Mouse (Mus musculus): ENCODE measurements at regions not wholly inside any gene's neighbourhood (a gene's known extent, or its start where the extent isn't known, plus 50 kb on each side); places are given as distances from the start of the nearest gene placed in this dataset.

DNA sequence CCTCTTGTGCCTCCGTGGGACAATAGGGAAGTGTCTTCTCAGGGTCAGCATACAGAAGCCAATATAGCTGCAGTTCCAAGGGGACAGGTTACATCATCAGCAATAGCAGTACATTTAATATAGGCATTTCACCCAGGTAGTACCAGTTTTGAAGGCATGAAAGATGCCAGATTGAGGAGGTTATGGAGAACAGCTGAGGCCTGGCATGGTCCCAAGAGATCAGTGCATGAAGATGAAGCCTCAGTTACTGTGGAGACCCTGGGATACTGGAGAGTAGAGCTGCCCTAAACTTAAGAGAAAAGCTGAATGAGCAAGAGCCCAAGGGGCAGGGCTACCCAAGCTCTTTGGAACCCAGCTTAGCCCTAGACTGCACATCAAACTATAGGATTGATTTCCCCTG is 94.1 kb upstream of the Adcy1 start:
- H3K4me3 ChIP-seq (replicated peaks), result no peak overlapping the region
- no peak for ATAC-seq (ENCODE audit: insufficient number of reproducible peaks, low FRiP score, low TSS enrichment, low read depth)
- H3K4me1 ChIP-seq, result no peaks in the 10 kb centered on the region
- H3K9me3 ChIP-seq (replicated peaks), result no peaks in the 10 kb centered on the region
- no peaks in the 10 kb centered on the region for H3K36me3 ChIP-seq
- H3K9ac ChIP-seq, result no peak overlapping the region
- no peaks in the 10 kb centered on the region for H3K27me3 ChIP-seq
- no peak overlapping the region for H3K4me2 ChIP-seq (replicated peaks)
- no peak overlapping the region for H3K27ac ChIP-seq (replicated peaks)
- WGBS, result 75% methylated on average over 1 of the region's 1 CpGs

DNA sequence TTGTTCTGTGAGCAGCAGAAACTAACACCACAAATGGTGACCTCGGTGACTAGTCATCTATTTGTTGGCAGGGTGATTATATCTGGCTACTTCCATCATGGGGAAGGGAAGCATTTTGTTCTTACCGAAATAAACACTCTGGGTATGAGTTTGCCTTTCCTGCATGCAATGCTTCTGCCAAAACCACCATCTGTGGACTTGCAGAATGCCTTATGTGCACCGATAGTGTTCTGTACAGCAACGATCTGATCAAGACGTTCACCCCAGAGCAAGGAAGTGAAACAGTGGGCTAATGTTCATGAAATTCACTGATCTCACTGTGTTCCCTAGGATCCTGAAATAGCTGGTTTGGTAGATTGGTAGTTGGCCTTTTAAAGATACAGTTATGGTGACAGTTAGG is 96.3 kb upstream of the Adcy1 start:
- Histone ChIP-seq H3K4me2 (replicated peaks) (no peak overlapping the region), H3K36me3 (no peaks in the 10 kb centered on the region), H3K9ac (no peak overlapping the region), H3K4me1 (no peaks in the 10 kb centered on the region), H3K4me3 (replicated peaks) (no peak overlapping the region), H3K9me3 (replicated peaks) (no peaks in the 10 kb centered on the region), H3K27ac (replicated peaks) (no peak overlapping the region), H3K27me3 (no peaks in the 10 kb centered on the region)
- 90% methylated on average over 5 of the region's 5 CpGs for WGBS
- ATAC-seq (ENCODE audit: insufficient number of reproducible peaks, low FRiP score, low TSS enrichment, low read depth), result no peak

DNA sequence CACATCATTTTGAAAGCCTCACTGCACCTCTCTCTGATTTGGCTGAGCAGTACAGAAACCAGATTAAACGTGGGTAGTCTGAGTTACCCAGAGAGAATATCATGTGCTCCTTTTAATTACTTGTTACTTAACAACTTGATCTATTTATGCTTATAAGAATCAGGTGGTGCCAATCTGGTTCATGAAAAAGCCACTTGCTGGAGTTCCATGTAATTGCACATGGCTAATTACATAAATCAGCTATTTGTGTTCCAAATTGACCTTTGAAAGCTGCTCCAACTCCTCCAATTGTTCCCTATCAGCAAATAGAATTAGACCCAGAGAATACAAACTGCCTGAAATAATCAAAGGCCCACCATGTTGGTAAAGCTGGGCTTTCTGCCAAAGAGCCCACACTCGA is 98.8 kb upstream of the Adcy1 start:
- H3K9ac ChIP-seq, result no peak overlapping the region
- no peaks in the 10 kb centered on the region for H3K27me3 ChIP-seq
- H3K9me3 ChIP-seq (replicated peaks), result no peaks in the 10 kb centered on the region
- ATAC-seq (ENCODE audit: insufficient number of reproducible peaks, low FRiP score, low TSS enrichment, low read depth), result no peak
- 36% methylated on average over 2 of the region's 2 CpGs for WGBS
- H3K36me3 ChIP-seq, result no peaks in the 10 kb centered on the region
- H3K4me1 ChIP-seq, result no peaks in the 10 kb centered on the region
- no peak overlapping the region for H3K4me3 ChIP-seq (replicated peaks)
- no peak overlapping the region for H3K27ac ChIP-seq (replicated peaks)
- no peak overlapping the region for H3K4me2 ChIP-seq (replicated peaks)

DNA sequence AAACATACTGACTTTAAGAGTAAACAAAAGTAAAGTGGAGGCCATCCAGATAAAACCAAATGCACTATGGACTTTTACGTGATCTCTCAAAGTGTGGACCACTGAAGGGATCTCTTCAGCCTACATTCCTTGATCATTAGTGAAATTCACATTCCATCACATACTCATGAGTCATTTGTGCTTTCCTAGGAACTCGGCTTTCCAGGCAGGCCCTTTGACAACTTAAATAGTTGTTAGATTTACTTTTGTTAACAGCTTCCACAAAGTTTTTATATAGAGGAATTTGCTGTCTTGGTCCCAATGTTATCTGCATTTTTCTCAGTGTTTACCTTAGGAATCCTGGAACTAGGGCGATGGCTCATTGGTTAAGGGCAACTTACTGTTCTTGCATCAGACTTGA is 99.7 kb upstream of the Adcy1 start:
- H3K9ac ChIP-seq, result no peak overlapping the region
- H3K27me3 ChIP-seq, result no peaks in the 10 kb centered on the region
- no peak for ATAC-seq (ENCODE audit: insufficient number of reproducible peaks, low FRiP score, low TSS enrichment, low read depth)
- no peak overlapping the region for H3K4me2 ChIP-seq (replicated peaks)
- H3K27ac ChIP-seq (replicated peaks), result no peak overlapping the region
- WGBS, result 70% methylated on average over 3 of the region's 3 CpGs
- H3K9me3 ChIP-seq (replicated peaks), result no peaks in the 10 kb centered on the region
- H3K36me3 ChIP-seq, result no peaks in the 10 kb centered on the region
- H3K4me3 ChIP-seq (replicated peaks), result no peak overlapping the region
- H3K4me1 ChIP-seq, result no peaks in the 10 kb centered on the region

DNA sequence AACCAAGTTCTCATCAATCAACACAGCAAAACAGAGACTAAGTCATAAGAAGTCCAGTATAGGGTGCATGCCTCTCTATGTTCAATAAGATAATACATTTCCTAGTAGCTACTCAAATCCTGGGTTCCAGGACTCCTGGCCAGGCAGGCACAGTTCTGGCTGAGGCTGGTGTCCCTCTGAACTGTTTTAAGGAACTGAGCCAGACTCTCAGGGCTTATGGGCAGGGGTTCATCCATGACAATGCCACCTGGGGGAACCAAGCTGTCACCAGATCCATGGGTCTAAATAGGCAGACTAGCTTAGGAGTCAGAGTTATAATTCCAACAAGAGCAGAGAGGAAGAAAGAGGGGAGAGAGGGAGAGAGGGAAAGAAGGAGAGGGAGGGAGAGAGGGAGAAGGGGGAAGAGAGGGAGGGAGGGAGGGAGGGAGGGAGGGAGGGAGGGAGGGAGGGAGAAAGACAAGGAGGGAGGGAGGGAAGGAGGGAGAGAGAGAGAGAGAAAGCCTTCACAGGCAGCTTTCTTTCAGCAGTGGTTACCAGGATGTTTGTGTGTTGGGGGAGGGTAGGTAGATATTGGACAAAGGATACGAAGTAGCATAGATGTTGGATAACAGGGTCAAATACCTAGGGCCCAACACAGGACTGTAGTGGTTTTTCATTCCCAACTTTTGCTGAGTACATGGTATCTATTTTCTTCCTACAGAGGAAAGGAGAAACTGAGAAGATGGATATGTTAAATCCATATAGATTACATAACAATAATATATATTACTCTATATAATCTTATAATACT is 100.3 kb upstream of the Adcy1 start:
- H3K36me3 ChIP-seq, result no peaks in the 10 kb centered on the region
- H3K27ac ChIP-seq (replicated peaks), result no peak overlapping the region
- WGBS, result 71% methylated on average over 1 of the region's 1 CpGs
- H3K4me2 ChIP-seq (replicated peaks), result no peak overlapping the region
- H3K4me1 ChIP-seq, result no peaks in the 10 kb centered on the region
- no peaks in the 10 kb centered on the region for H3K27me3 ChIP-seq
- H3K9me3 ChIP-seq (replicated peaks), result no peaks in the 10 kb centered on the region; the same call in 1 of the 2 replicates
- no peak overlapping the region for H3K9ac ChIP-seq
- H3K4me3 ChIP-seq (replicated peaks), result no peak overlapping the region
- no peak for ATAC-seq (ENCODE audit: insufficient number of reproducible peaks, low FRiP score, low TSS enrichment, low read depth)

DNA sequence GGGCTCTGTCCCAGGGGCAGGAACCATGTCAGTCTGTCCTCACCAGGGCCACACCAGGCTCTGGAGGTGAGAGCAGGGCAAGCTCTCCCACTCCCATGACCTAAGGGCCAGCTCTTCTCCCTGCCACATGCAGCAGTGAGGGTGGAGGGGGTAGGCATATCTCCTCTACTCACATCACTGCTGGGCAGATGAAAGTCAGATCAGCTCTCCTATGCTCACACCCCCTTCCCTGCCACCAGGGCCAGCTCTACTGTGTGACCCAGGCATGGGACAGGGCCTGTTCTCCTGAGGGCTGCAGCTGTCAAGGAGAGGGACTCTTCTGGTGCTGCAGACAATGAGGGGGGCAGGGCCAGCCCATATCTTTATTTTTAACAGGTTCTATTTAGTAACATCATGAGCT is 101.0 kb upstream of the Adcy1 start:
- no peak overlapping the region for H3K4me2 ChIP-seq (replicated peaks)
- no peak overlapping the region for H3K27ac ChIP-seq (replicated peaks)
- H3K9ac ChIP-seq, result no peak overlapping the region
- H3K4me1 ChIP-seq, result no peaks in the 10 kb centered on the region
- ATAC-seq (ENCODE audit: insufficient number of reproducible peaks, low FRiP score, low TSS enrichment, low read depth), result peak; percentile 34; the same call in 1 of the 2 replicates
- H3K36me3 ChIP-seq, result no peaks in the 10 kb centered on the region
- H3K9me3 ChIP-seq (replicated peaks), result no peaks in the 10 kb centered on the region; the same call in 1 of the 2 replicates
- no peak overlapping the region for H3K4me3 ChIP-seq (replicated peaks)
- no peaks in the 10 kb centered on the region for H3K27me3 ChIP-seq

DNA sequence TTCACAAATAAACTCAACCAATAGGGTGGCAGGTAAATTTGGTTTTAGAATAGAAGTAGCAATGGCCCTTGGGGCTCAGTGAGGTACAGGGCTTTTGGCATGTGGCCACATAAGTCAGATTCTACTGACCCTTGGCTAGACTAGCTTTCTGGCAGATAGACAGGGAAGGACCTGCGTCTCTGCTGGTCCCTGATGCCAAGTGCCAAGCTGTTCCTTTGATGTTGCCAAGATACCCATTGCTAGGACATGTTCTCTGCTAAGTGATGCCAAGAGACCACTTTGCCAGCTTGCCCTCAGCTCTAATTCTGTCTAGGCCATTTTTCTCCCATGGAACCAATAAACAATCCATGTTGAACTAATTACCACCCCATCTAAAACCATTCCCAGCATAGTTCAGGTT is 110.5 kb upstream of the Adcy1 start:
- 76% methylated on average over 1 of the region's 1 CpGs for WGBS
- no peaks in the 10 kb centered on the region for H3K27me3 ChIP-seq
- no peaks in the 10 kb centered on the region for H3K9me3 ChIP-seq (replicated peaks)
- no peak overlapping the region for H3K27ac ChIP-seq (replicated peaks)
- no peak overlapping the region for H3K4me3 ChIP-seq (replicated peaks)
- no peaks in the 10 kb centered on the region for H3K36me3 ChIP-seq
- ATAC-seq (ENCODE audit: insufficient number of reproducible peaks, low FRiP score, low TSS enrichment, low read depth), result no peak
- H3K4me1 ChIP-seq, result no peaks in the 10 kb centered on the region
- H3K4me2 ChIP-seq (replicated peaks), result no peak overlapping the region
- no peak overlapping the region for H3K9ac ChIP-seq

GRCm38 (mm10) chr11:6951361-6951760 is 111.9 kb upstream of the Adcy1 start:
- no peak overlapping the region for H3K4me2 ChIP-seq (replicated peaks)
- no peaks in the 10 kb centered on the region for H3K36me3 ChIP-seq
- no peaks in the 10 kb centered on the region for H3K9me3 ChIP-seq (replicated peaks)
- H3K4me3 ChIP-seq (replicated peaks), result no peak overlapping the region
- H3K4me1 ChIP-seq, result no peaks in the 10 kb centered on the region
- no peak overlapping the region for H3K27ac ChIP-seq (replicated peaks)
- no peak for ATAC-seq (ENCODE audit: insufficient number of reproducible peaks, low FRiP score, low TSS enrichment, low read depth)
- H3K9ac ChIP-seq, result no peak overlapping the region
- no peaks in the 10 kb centered on the region for H3K27me3 ChIP-seq

GRCm38 (mm10) chr11:6949051-6949450 is 111.6 kb upstream of the Gm11983 start:
- no peak overlapping the region for H3K9ac ChIP-seq
- H3K4me2 ChIP-seq (replicated peaks), result no peak overlapping the region
- H3K4me3 ChIP-seq (replicated peaks), result no peak overlapping the region
- 68% methylated on average over 2 of the region's 2 CpGs for WGBS
- H3K27me3 ChIP-seq, result no peaks in the 10 kb centered on the region
- no peaks in the 10 kb centered on the region for H3K36me3 ChIP-seq
- H3K27ac ChIP-seq (replicated peaks), result no peak overlapping the region
- ATAC-seq (ENCODE audit: insufficient number of reproducible peaks, low FRiP score, low TSS enrichment, low read depth), result no peak
- H3K4me1 ChIP-seq, result no peaks in the 10 kb centered on the region
- no peaks in the 10 kb centered on the region for H3K9me3 ChIP-seq (replicated peaks)

- 82% methylated on average over 1 of the region's 1 CpGs for WGBS
- H3K4me2 ChIP-seq (replicated peaks), result no peak overlapping the region
- ATAC-seq (ENCODE audit: insufficient number of reproducible peaks, low FRiP score, low TSS enrichment, low read depth), result no peak
- no peak overlapping the region for H3K9ac ChIP-seq
- no peaks in the 10 kb centered on the region for H3K36me3 ChIP-seq
- no peaks in the 10 kb centered on the region for H3K27me3 ChIP-seq
- no peak overlapping the region for H3K27ac ChIP-seq (replicated peaks)
- no peaks in the 10 kb centered on the region for H3K4me1 ChIP-seq
- no peaks in the 10 kb centered on the region for H3K9me3 ChIP-seq (replicated peaks)
- H3K4me3 ChIP-seq (replicated peaks), result no peak overlapping the region
Observed at GRCm38 (mm10) chr11:6934157-6934556, 96.7 kb upstream of the Gm11983 start.

DNA sequence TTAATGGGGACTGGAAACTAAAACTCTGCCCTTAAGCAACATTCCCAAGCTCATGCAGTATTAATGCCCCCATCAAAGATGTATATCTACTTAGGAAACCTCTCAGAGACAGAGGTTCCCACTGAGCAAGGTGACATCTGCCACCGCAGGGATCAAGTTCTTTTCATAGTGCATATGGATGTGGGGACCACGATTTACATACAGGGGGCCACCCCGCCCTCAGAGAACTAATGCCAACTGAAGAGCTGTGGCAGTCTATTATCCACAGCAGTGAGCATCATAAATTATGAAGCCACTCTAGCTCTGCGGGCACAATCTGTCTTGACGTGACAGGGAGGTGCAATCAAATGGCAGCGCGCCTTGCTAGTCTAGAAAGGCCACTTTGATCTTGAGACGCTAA is 88.6 kb upstream of the Gm11983 start:
- 84% methylated on average over 8 of the region's 8 CpGs for WGBS
- Histone ChIP-seq H3K27me3 (no peaks in the 10 kb centered on the region), H3K4me3 (replicated peaks) (no peak overlapping the region), H3K36me3 (no peaks in the 10 kb centered on the region), H3K9ac (no peak overlapping the region), H3K27ac (replicated peaks) (no peak overlapping the region), H3K9me3 (replicated peaks) (no peaks in the 10 kb centered on the region), H3K4me2 (replicated peaks) (no peak overlapping the region), H3K4me1 (peaks cover 10% of the 10 kb centered on the region)
- ATAC-seq (ENCODE audit: insufficient number of reproducible peaks, low FRiP score, low TSS enrichment, low read depth), result no peak

DNA sequence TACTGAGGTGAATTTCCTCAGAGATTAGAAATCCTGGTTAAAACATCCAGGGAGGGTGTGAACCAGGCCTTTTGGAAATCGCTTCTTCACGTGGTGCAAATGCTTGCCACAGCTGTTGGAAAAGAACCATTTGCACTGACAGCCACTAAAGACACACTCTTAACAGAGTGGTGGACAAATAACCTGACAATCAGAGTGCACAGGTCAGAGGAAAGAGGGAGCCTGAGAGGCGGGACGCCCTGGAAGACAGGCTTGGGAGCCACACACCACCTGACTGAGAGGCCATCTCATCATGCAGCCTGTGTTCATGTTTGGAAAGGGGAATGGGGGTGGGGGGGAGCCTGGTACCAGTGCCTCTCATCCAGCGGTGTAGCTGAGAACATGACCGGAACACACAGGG is 87.0 kb upstream of the Gm11983 start:
- WGBS, result 43% methylated on average over 6 of the region's 6 CpGs
- H3K4me2 ChIP-seq (replicated peaks), result no peak overlapping the region
- H3K9ac ChIP-seq, result no peak overlapping the region
- H3K36me3 ChIP-seq, result no peaks in the 10 kb centered on the region
- no peak for ATAC-seq (ENCODE audit: insufficient number of reproducible peaks, low FRiP score, low TSS enrichment, low read depth)
- H3K9me3 ChIP-seq (replicated peaks), result no peaks in the 10 kb centered on the region
- H3K27me3 ChIP-seq, result no peaks in the 10 kb centered on the region
- no peak overlapping the region for H3K27ac ChIP-seq (replicated peaks)
- peaks cover 10% of the 10 kb centered on the region for H3K4me1 ChIP-seq
- no peak overlapping the region for H3K4me3 ChIP-seq (replicated peaks)

Measured in embryonic facial prominence, embryonic 15.5 days (tissue).